Mouse (Mus musculus) MEL (cell line): ENCODE results near the gene Dcaf10. TPM values are rescaled to one million over a fixed set of nuclear protein-coding genes. Genes with fewer than 3 reads are reported as not detected.

Source experiments
- DNase-seq: peaks from one replicate; pipeline ENCODE4 v3.0.0; 2011; ENCODE audit warnings: low read depth, low spot score
- H3K27ac ChIP-seq: 2 replicates; pipeline ENCODE4 v1.5.1; 2012; ENCODE audit warnings: low read depth, mild to moderate bottlenecking, control low read depth, low read length, moderate library complexity; ENCODE audit not compliant: control insufficient read depth
- H3K27me3 ChIP-seq, 2 experiments: fragments of 150-350 bp in 1 of 2; sonication (generic) in 1 of 2; 2 replicates each; pipeline ENCODE4 v1.6.1; 2012; ENCODE audit warnings: low read length in 2 of 2, mild to moderate bottlenecking in 2 of 2, improper control_type of control experiment in 1 of 2, moderate library complexity in 1 of 2; ENCODE audit not compliant: insufficient read depth in 2 of 2, control insufficient read depth in 1 of 2
- H3K36me3 ChIP-seq, 2 experiments: 2 replicates each; pipeline ENCODE4 v1.6.1; 2012 to 2014; ENCODE audit warnings: low read length in 2 of 2, improper control_type of control experiment in 1 of 2, inconsistent platforms in 1 of 2, mild to moderate bottlenecking in 1 of 2; ENCODE audit not compliant: insufficient read depth in 2 of 2, control insufficient read depth in 1 of 2
- H3K4me1 ChIP-seq, 2 experiments: fragments of 150-350 bp in 1 of 2; sonication (generic) in 1 of 2; 2 replicates each; pipeline ENCODE4 v1.6.1; 2012; ENCODE audit warnings: low read length in 2 of 2, improper control_type of control experiment in 1 of 2, mild to moderate bottlenecking in 1 of 2; ENCODE audit not compliant: insufficient read depth in 2 of 2, control insufficient read depth in 1 of 2
- H3K4me3 ChIP-seq, 2 experiments: fragments of 150-350 bp in 1 of 2; sonication (generic) in 1 of 2; 2 replicates each; pipeline ENCODE4 v1.5.1; 2012; ENCODE audit warnings: low read depth in 2 of 2, low read length in 2 of 2, mild to moderate bottlenecking in 2 of 2, moderate library complexity in 2 of 2, control low read depth in 1 of 2, improper control_type of control experiment in 1 of 2; ENCODE audit not compliant: control insufficient read depth in 1 of 2, insufficient read depth in 1 of 2
- H3K79me2 ChIP-seq: 2 replicates; pipeline ENCODE4 v1.6.1; 2012; ENCODE audit warnings: mild to moderate bottlenecking, low read length, moderate library complexity; ENCODE audit not compliant: control insufficient read depth, poor library complexity, insufficient read depth
- H3K9ac ChIP-seq: 2 replicates; pipeline ENCODE4 v1.6.1; 2012; ENCODE audit warnings: low read depth, mild to moderate bottlenecking, control low read depth, low read length, moderate library complexity; ENCODE audit not compliant: control insufficient read depth, poor library complexity, severe bottlenecking
- H3K9me3 ChIP-seq: fragments of 150-350 bp; sonication (generic); replicated peaks from 2 replicates; pipeline ENCODE4 v1.6.1; 2012; ENCODE audit warnings: mild to moderate bottlenecking, low read length, improper control_type of control experiment, moderate library complexity; ENCODE audit not compliant: insufficient read depth
- CTCF ChIP-seq, 3 experiments: IDR thresholded peaks in 2 of 3; conservative IDR thresholded peaks in 1 of 3; 2 replicates each; pipeline ENCODE4 v1.5.1; 2011 to 2012; ENCODE audit warnings: low read length in 3 of 3, low read depth in 2 of 3, mild to moderate bottlenecking in 2 of 3, improper control_type of control experiment in 1 of 3, inconsistent platforms in 1 of 3, mixed read lengths in 1 of 3, moderate library complexity in 1 of 3; ENCODE audit not compliant: control insufficient read depth in 1 of 3, insufficient read depth in 1 of 3, poor library complexity in 1 of 3, severe bottlenecking in 1 of 3
- E2F4 ChIP-seq: IDR thresholded peaks from 2 replicates; pipeline ENCODE4 v1.6.1; 2011; ENCODE audit warnings: low read depth, low read length, improper control_type of control experiment, borderline replicate concordance
- EP300 ChIP-seq, 2 experiments: IDR thresholded peaks; 2 replicates each; pipeline ENCODE4 v1.6.1; 2011; ENCODE audit warnings: improper control_type of control experiment in 2 of 2, low read length in 2 of 2, low read depth in 1 of 2, mild to moderate bottlenecking in 1 of 2
- ETS1 ChIP-seq: IDR thresholded peaks from 2 replicates; pipeline ENCODE4 v1.6.1; 2012; ENCODE audit warnings: low read depth, mild to moderate bottlenecking, inconsistent platforms, low read length, improper control_type of control experiment, moderate library complexity
- JUND ChIP-seq: IDR thresholded peaks from 2 replicates; pipeline ENCODE4 v1.6.1; 2011; ENCODE audit warnings: low read depth, mild to moderate bottlenecking, improper control_type of control experiment, low read length
- MAX ChIP-seq: IDR thresholded peaks from 2 replicates; pipeline ENCODE4 v1.6.1; 2011; ENCODE audit warnings: low read length, improper control_type of control experiment
- MAZ ChIP-seq: IDR thresholded peaks from 2 replicates; pipeline ENCODE4 v1.6.1; 2012; ENCODE audit warnings: low read depth, mild to moderate bottlenecking, inconsistent platforms, low read length, improper control_type of control experiment
- MYB ChIP-seq: IDR thresholded peaks from 2 replicates; pipeline ENCODE4 v1.6.1; 2011; ENCODE audit warnings: mild to moderate bottlenecking, low read depth, low read length, improper control_type of control experiment
- MYC ChIP-seq: IDR thresholded peaks from 2 replicates; pipeline ENCODE4 v1.6.1; 2011; ENCODE audit warnings: low read depth, mild to moderate bottlenecking, low read length, improper control_type of control experiment, moderate library complexity
- NELFE ChIP-seq: IDR thresholded peaks from 2 replicates; pipeline ENCODE4 v1.6.1; 2011; ENCODE audit warnings: low read depth, low read length, improper control_type of control experiment
- POLR2A ChIP-seq, 2 experiments: IDR thresholded peaks; 2 replicates each; pipeline ENCODE4 v1.6.1; 2011 to 2012; ENCODE audit warnings: low read length in 2 of 2, mild to moderate bottlenecking in 2 of 2, control low read depth in 1 of 2, improper control_type of control experiment in 1 of 2, low read depth in 1 of 2, moderate library complexity in 1 of 2; ENCODE audit not compliant: control insufficient read depth in 1 of 2, insufficient read depth in 1 of 2, poor library complexity in 1 of 2
- POLR2AphosphoS5 ChIP-seq: IDR thresholded peaks from 2 replicates; pipeline ENCODE4 v1.6.1; 2012; ENCODE audit warnings: low read depth, borderline replicate concordance, mild to moderate bottlenecking, inconsistent platforms, low read length, moderate library complexity, mixed read lengths
- SIN3A ChIP-seq: IDR thresholded peaks from 2 replicates; pipeline ENCODE4 v1.6.1; 2012; ENCODE audit warnings: low read length, improper control_type of control experiment, inconsistent platforms
- SMC3 ChIP-seq: IDR thresholded peaks from 2 replicates; pipeline ENCODE4 v1.6.1; 2011; ENCODE audit warnings: low read depth, low read length, improper control_type of control experiment
- ZKSCAN1 ChIP-seq: IDR thresholded peaks from 2 replicates; pipeline ENCODE4 v1.6.1; 2012; ENCODE audit warnings: low read depth, mild to moderate bottlenecking, inconsistent platforms, low read length, improper control_type of control experiment, moderate library complexity
- ZMIZ1 ChIP-seq: IDR thresholded peaks from 2 replicates; pipeline ENCODE4 v1.6.1; 2012; ENCODE audit warnings: low read depth, mild to moderate bottlenecking, inconsistent platforms, low read length, improper control_type of control experiment, moderate library complexity
- polyA plus RNA-seq, 2 experiments: library from polyadenylated mRNA; stranded (reverse) in 1 of 2; unstranded in 1 of 2; fragments of >175 nt in 1 of 2; fragments of >200 nt in 1 of 2; gene quantifications; 2 replicates each; pipeline versions ENCODE4 v1.2.1 to v1.2.4; 2012; ENCODE audit warnings: low replicate concordance in 2 of 2, low read depth in 1 of 2; ENCODE audit not compliant: insufficient read length in 2 of 2, insufficient read depth in 1 of 2, missing spikeins in 1 of 2
- total RNA-seq: library from RNA; depleted of rRNA; stranded (reverse); fragments of 300-350 nt; gene quantifications from 2 replicates; pipeline ENCODE4 v1.2.3, GENCODE M21; 2012

Gene Dcaf10
- total and polyA plus RNA-seq, 3 experiments: 7.6 to 10.7 TPM; not detected in 1

DNA sequence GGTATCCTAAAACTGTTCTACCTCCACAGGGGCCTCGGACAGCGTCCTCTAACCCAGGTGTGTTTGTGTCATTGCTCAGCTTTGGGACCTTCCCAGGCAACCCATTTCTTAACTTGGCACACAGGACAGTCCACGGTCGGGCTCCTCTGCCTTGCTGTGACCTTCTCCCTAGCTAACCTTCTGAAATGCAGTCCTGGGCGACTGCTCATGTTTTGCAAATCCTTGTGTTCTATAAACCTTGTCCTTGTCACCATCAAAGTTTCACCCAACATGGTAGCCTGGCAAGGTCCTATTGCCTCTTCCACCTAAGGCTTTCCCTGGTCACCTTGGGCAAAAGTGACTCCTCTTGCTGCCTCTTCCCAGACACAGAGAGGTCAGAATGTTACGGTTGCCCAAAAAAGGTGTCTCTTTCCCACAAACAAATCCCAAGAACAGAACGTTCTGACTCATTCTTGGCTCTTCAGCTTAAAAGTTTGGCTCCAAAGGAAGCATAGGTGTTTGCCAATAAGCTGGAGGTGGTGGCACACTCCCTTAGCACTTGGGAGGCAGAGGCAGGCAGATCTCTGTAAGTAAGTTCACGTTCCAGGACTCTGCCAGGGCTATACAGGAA is 69.4 kb downstream of the Dcaf10 start:
- Histone ChIP-seq H3K27me3 (no peaks in the 10 kb centered on the region), H3K9ac (no peak overlapping the region), H3K9me3 (no peaks in the 10 kb centered on the region), H3K4me1 (peaks cover 4 to 6% of the 10 kb centered on the region in 2 experiments), H3K79me2 (peaks cover 15% of the 10 kb centered on the region), H3K36me3 (peaks cover 0 to 11% of the 10 kb centered on the region in 2 experiments; a peak in 2 of 4 replicates), H3K4me3 (no peak overlapping the region), H3K27ac (no peak overlapping the region)
- no peak for DNase-seq
- TF ChIP-seq SMC3 (no peak), JUND (no peak)

DNA sequence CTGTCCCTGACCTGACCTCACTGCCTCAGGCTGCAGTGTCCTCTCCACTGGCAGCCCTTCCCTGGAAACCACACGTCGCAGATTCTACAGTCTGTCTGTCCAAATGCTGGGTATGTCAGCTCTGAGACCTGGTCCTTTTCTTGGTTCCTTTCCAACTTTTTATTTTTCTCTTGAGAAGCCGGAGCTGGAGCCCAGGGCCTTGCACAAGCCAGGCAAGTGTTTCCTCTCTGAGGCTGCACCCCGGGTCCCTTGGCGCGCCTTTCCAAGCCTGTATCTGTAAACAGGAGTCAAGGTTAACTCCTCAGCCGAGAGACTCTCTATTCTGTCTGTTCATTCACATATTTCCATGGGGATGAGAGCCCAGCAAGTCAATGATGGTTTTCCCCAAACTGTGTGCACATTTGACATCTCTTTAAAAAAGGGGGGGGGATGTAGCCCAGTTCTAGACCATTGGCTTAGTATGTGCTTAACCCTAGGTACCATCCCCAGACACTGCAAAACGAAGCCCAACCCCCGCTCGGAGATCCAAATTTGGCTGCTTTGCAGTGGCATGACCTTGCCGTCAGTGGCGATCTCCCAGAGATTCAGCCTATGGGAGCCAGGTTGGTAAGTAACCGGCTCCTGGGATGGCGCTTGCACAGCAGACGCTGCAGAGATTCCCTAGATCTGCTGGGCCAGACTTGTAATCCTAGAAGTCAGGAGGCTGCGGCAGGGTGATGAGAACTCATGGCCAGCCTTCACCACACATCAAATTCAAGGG is 70.7 kb downstream of the Dcaf10 start:
- no peak for DNase-seq
- H3K27me3 ChIP-seq: no peaks in the 10 kb centered on the region
- no peaks in the 10 kb centered on the region for H3K9me3 ChIP-seq
- peaks cover 0 to 3% of the 10 kb centered on the region in 2 experiments; a peak in 1 of 4 replicates for H3K36me3 ChIP-seq
- no peak overlapping the region for H3K9ac ChIP-seq
- no peaks in the 10 kb centered on the region for H3K4me1 ChIP-seq
- TF ChIP-seq CTCF (IDR thresholded peaks at IDR 0.05 in 2 of 3, conservative IDR thresholded peaks at IDR 0.05 in 1 of 3; ENCODE audit: control insufficient read depth in 1 of 3, insufficient read depth in 1 of 3, low read depth in 2 of 3, low read length in 3 of 3, poor library complexity in 1 of 3, severe bottlenecking in 1 of 3) (no peak), ZMIZ1 (no peak), ETS1 (no peak), MYC (no peak), NELFE (no peak), ZKSCAN1 (no peak)
- no peak overlapping the region for H3K4me3 ChIP-seq
- no peak overlapping the region for H3K27ac ChIP-seq
- H3K79me2 ChIP-seq: peaks cover 9% of the 10 kb centered on the region

DNA sequence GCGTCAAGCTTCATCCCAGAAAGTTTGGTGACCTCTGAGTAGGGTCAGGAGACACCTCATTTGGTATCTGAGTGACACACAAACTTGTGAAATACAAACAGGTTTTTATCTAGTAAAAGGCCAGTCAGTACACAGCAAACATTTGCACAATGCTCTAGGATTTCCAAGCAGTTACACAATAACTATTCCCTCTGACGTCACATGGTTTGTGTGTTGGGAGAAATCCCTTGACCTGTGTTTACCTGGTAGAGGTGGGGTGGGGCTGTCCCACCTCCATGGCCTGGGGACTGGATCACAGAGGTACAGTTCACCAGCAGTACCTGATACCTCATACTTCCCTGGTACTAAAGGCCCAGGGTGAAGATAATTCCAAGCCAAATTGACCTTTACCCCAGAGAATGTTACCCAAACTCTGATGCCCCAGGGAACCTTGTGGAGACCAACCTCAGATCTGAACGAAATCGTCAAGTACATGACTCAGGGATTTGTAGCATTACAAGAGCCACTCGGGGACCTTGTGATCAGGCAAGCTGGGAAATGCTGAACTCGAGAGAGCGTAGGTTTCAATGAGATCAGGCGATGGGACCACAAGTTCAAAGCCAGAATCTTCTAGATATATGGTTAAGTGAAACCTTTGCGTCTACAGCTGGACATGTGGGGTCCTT is 71.9 kb downstream of the Dcaf10 start:
- no peak overlapping the region for H3K27ac ChIP-seq
- no peak overlapping the region for H3K4me3 ChIP-seq
- H3K79me2 ChIP-seq: no peaks in the 10 kb centered on the region
- TF ChIP-seq MAZ (no peak), MAX (no peak), EP300 (IDR thresholded peaks at IDR 0.05; ENCODE audit: low read depth in 1 of 2, low read length in 2 of 2) (no peak), MYB (no peak), E2F4 (no peak), POLR2A (IDR thresholded peaks at IDR 0.05; ENCODE audit: control insufficient read depth in 1 of 2, insufficient read depth in 1 of 2, low read depth in 1 of 2, low read length in 2 of 2, poor library complexity in 1 of 2) (no peak), SIN3A (no peak), ZKSCAN1 (no peak), NELFE (no peak), POLR2AphosphoS5 (no peak)
- TF ChIP-seq, all 39 proteins: peak for 0
- no peaks in the 10 kb centered on the region for H3K9me3 ChIP-seq
- H3K4me1 ChIP-seq: no peaks in the 10 kb centered on the region
- H3K9ac ChIP-seq: no peak overlapping the region
- H3K36me3 ChIP-seq: 0 out of 4 replicates have a peak, but pooled peaks cover 0 to 3% of the 10 kb centered on the region in 2 experiments
- no peak for DNase-seq
- no peaks in the 10 kb centered on the region for H3K27me3 ChIP-seq
